Mouse (Mus musculus): Measurements from ENCODE around the gene S1pr4. TPM values are rescaled to one million over a fixed set of nuclear protein-coding genes. Genes with fewer than 3 reads are reported as not detected.

The S1pr4 gene
- total RNA-seq, 4 experiments from 2014 or later: 0.88 to 1.4 (median 1.0) TPM

Small RNAs within 50 kb of the gene (microRNA-seq; reads per million reads assigned to microRNA genes)
- not detected for gene Gm25595

Other genes with a start within 250 kb of the S1pr4 start
- gene Matk, start 247.2 kb downstream of the S1pr4 start, total RNA-seq (2022): under 1 TPM; 0.26 to 0.75 (median 0.62) TPM
- gene Mrpl54, start 233.2 kb downstream of the S1pr4 start, total RNA-seq (2022): 100 to 1,000 TPM; 105 to 124 (median 112) TPM
- 100 to 1,000 TPM; 105 to 122 (median 112) TPM for gene Apba3, start 233.2 kb downstream of the S1pr4 start, total RNA-seq (2022)
- under 1 TPM in 1 of 4 experiments, not detected in 3; 0.22 TPM for gene Tjp3, start 208.6 kb downstream of the S1pr4 start, total RNA-seq (2022)
- gene Pip5k1c, start 207.2 kb downstream of the S1pr4 start, total RNA-seq (2022): 10 to 100 TPM; 25.7 to 29.5 (median 26.8) TPM
- gene Cactin, start 179.0 kb downstream of the S1pr4 start, total RNA-seq (2022): 10 to 100 TPM; 14.4 to 19.2 (median 16.3) TPM
- 1 to 10 TPM; 2.7 to 5.4 (median 3.5) TPM for gene Tbxa2r, start 171.4 kb downstream of the S1pr4 start, total RNA-seq (2022)
- 1 to 10 TPM; 4.1 to 6.6 (median 5.2) TPM for gene Gipc3, start 156.9 kb downstream of the S1pr4 start, total RNA-seq (2022)
- gene Hmg20b, start 149.7 kb downstream of the S1pr4 start, total RNA-seq (2022): 10 to 100 TPM; 52.4 to 61.2 (median 57.1) TPM
- 10 to 100 TPM in 1 of 4 experiments, 1 to 10 TPM in 3; 9.2 to 11.4 (median 9.8) TPM for gene Mfsd12, start 142.6 kb downstream of the S1pr4 start, total RNA-seq (2022)
- gene 4930404N11Rik, start 134.3 kb downstream of the S1pr4 start, total RNA-seq (2022): under 1 TPM in 2 of 4 experiments, not detected in 2; 0.29 to 0.66 TPM
- gene Fzr1, start 121.6 kb downstream of the S1pr4 start, total RNA-seq (2022): 10 to 100 TPM; 25.9 to 39.0 (median 32.2) TPM
- gene Dohh, start 115.7 kb downstream of the S1pr4 start, total RNA-seq (2022): 10 to 100 TPM; 49.1 to 55.0 (median 53.8) TPM
- 1 to 10 TPM in 2 of 4 experiments, under 1 TPM in 2; 0.73 to 1.3 (median 1.0) TPM for gene Gm48551, start 115.7 kb downstream of the S1pr4 start, total RNA-seq (2022)
- under 1 TPM in 2 of 4 experiments, not detected in 2; 0.50 to 0.72 TPM for gene Gm48552, start 111.1 kb downstream of the S1pr4 start, total RNA-seq (2022)
- 1 to 10 TPM; 1.4 to 2.4 (median 1.9) TPM for gene Smim24, start 107.1 kb downstream of the S1pr4 start, total RNA-seq (2022)
- 100 to 1,000 TPM; 100 to 132 (median 108) TPM for gene Nfic, start 44.5 kb downstream of the S1pr4 start, total RNA-seq (2022)
- under 1 TPM in 2 of 4 experiments, not detected in 2; 0.12 to 0.29 TPM for gene Celf5, start 17.4 kb downstream of the S1pr4 start, total RNA-seq (2022)
- 10 to 100 TPM; 48.7 to 72.7 (median 66.7) TPM for gene Ncln, start 3.7 kb downstream of the S1pr4 start, total RNA-seq (2022)
- gene Gna15, start 24.1 kb upstream of the S1pr4 start, total RNA-seq (2022): under 1 TPM; 0.37 to 0.78 (median 0.54) TPM
- 10 to 100 TPM; 47.7 to 54.1 (median 50.9) TPM for gene Gna11, start 45.1 kb upstream of the S1pr4 start, total RNA-seq (2022)
- 1,000 to 10,000 TPM; 1,133 to 1,192 (median 1,173) TPM for gene Aes, start 59.4 kb upstream of the S1pr4 start, total RNA-seq (2022)
- gene Tle2, start 74.4 kb upstream of the S1pr4 start, total RNA-seq (2022): 10 to 100 TPM in 2 of 4 experiments, 1 to 10 TPM in 2; 5.4 to 12.1 (median 9.1) TPM
- 10 to 100 TPM in 1 of 4 experiments, 1 to 10 TPM in 3; 6.8 to 12.7 (median 9.3) TPM for gene Tle6, start 100.9 kb upstream of the S1pr4 start, total RNA-seq (2022)
- gene BC025920, start 106.1 kb upstream of the S1pr4 start, total RNA-seq (2022): 1 to 10 TPM; 2.3 to 4.4 (median 3.0) TPM
- gene Sirt6, start 127.7 kb upstream of the S1pr4 start, total RNA-seq (2022): 1 to 10 TPM; 6.8 to 8.4 (median 7.3) TPM
- gene Ankrd24, start 128.4 kb upstream of the S1pr4 start, total RNA-seq (2022): 10 to 100 TPM in 1 of 4 experiments, 1 to 10 TPM in 3; 7.3 to 12.4 (median 8.5) TPM
- 1 to 10 TPM; 1.8 to 2.2 (median 2.1) TPM for gene Gm10778, start 148.9 kb upstream of the S1pr4 start, total RNA-seq (2022)
- gene Zfp433, start 204.7 kb upstream of the S1pr4 start, total RNA-seq (2022): 1 to 10 TPM; 3.7 to 5.7 (median 5.1) TPM